In genomic region chr3:101670561-101671001, GRCm38 (mm10) we compare ENCODE assay signal across 8 mouse cellular contexts.
DNase-seq lines count a peak whose midpoint lies in the region; ATAC-seq and TF ChIP-seq lines count a peak whose summit lies in the region.

No protein-coding gene starts in this region.

- peak; percentile 68 for ATAC-seq in lung, embryonic 16.5 days (ENCODE audit: low read depth)
- no peak for ATAC-seq in forebrain, postnatal 0 days

- DNase-seq in cerebellum, adult 11-12 months, result peak; percentile 32
- no peak for DNase-seq in cerebellum, postnatal 4 days (ENCODE audit: low spot score in 2 of 2)
- peak; percentile 30 for DNase-seq in thymus, adult 2 months
- no peak for DNase-seq in thymus, adult 18-20 months
- peak; percentile 26 for DNase-seq in yolk sac, embryonic 10.5 days (ENCODE audit: low spot score)
- DNase-seq in retina, postnatal 1 day, result no peak
- DNase-seq in forebrain, postnatal 0 days, result no peak

- WGBS in thymus, adult 2 months, result 2% methylated on average over 8 of the region's 8 CpGs
- 36% methylated on average over 8 of the region's 8 CpGs for WGBS in lung, embryonic 16.5 days
- 36% methylated on average over 8 of the region's 8 CpGs for WGBS in forebrain, postnatal 0 days

- H3K4me2 ChIP-seq in lung, embryonic 16.5 days (ENCODE audit: low read depth, low read length), result no peak overlapping the region
- H3K4me2 ChIP-seq in forebrain, postnatal 0 days (ENCODE audit: low read depth), result no peak overlapping the region

- no peak overlapping the region for H3K9ac ChIP-seq in lung, embryonic 16.5 days (ENCODE audit: low read length)
- no peak overlapping the region for H3K9ac ChIP-seq in forebrain, postnatal 0 days

- no peak for TF ChIP-seq CTCF in thymus, adult 2 months (IDR thresholded peaks at IDR 0.05; ENCODE audit: borderline replicate concordance, control insufficient read depth, extremely low read depth, insufficient read depth, low read length, poor library complexity)
- TF ChIP-seq CTCF in forebrain, postnatal 0 days (IDR thresholded peaks at IDR 0.05; ENCODE audit: low read depth), result no peak

- peak overlapping the region; percentile 66 for H3K27ac ChIP-seq in thymus, adult 2 months (ENCODE audit: control insufficient read depth, insufficient read depth, low read length)
- peak overlapping the region; percentile 27; the same call in 1 of the 2 replicates for H3K27ac ChIP-seq in lung, embryonic 16.5 days (ENCODE audit: low read length)
- no peak overlapping the region for H3K27ac ChIP-seq in forebrain, postnatal 0 days (ENCODE audit: low read depth, low read length)

- no peaks in the 10 kb centered on the region for H3K9me3 ChIP-seq in lung, embryonic 16.5 days (ENCODE audit: control insufficient read depth, low read length)
- no peaks in the 10 kb centered on the region for H3K9me3 ChIP-seq in forebrain, postnatal 0 days (ENCODE audit: low read length)

- no peaks in the 10 kb centered on the region for H3K36me3 ChIP-seq in thymus, adult 2 months (ENCODE audit: control insufficient read depth, insufficient read depth, low read length)
- H3K36me3 ChIP-seq in lung, embryonic 16.5 days (ENCODE audit: control insufficient read depth, insufficient read depth, low read length), result no peaks in the 10 kb centered on the region
- H3K36me3 ChIP-seq in forebrain, postnatal 0 days (ENCODE audit: insufficient read depth), result no peaks in the 10 kb centered on the region

- TF ChIP-seq POLR2A in thymus, adult 2 months (IDR thresholded peaks at IDR 0.05; ENCODE audit: control insufficient read depth, extremely low read depth, insufficient read depth, low read length, poor library complexity), result no peak

- peak overlapping the region; percentile 9 for H3K4me3 ChIP-seq in thymus, adult 2 months (ENCODE audit: control insufficient read depth, insufficient read depth, low read length)
- H3K4me3 ChIP-seq in lung, embryonic 16.5 days (ENCODE audit: low read length), result no peak overlapping the region
- H3K4me3 ChIP-seq in forebrain, postnatal 0 days (ENCODE audit: low read depth, low read length), result no peak overlapping the region

- no peaks in the 10 kb centered on the region for H3K27me3 ChIP-seq in thymus, adult 2 months (ENCODE audit: control insufficient read depth, insufficient read depth, low read length)
- H3K27me3 ChIP-seq in lung, embryonic 16.5 days (ENCODE audit: control insufficient read depth, insufficient read depth, low read depth, low read length), result no peaks in the 10 kb centered on the region
- H3K27me3 ChIP-seq in forebrain, postnatal 0 days (ENCODE audit: insufficient read depth, low read length), result no peaks in the 10 kb centered on the region

- peaks cover 47% of the 10 kb centered on the region for H3K4me1 ChIP-seq in thymus, adult 2 months (replicated peaks; ENCODE audit: control insufficient read depth, insufficient read depth, low read length)
- peaks cover 3% of the 10 kb centered on the region; the same call in 1 of the 2 replicates for H3K4me1 ChIP-seq in lung, embryonic 16.5 days (replicated peaks; ENCODE audit: control insufficient read depth, insufficient read depth, low read length)
- H3K4me1 ChIP-seq in forebrain, postnatal 0 days (ENCODE audit: insufficient read depth), result no peaks in the 10 kb centered on the region

Comparison
In these comparisons a context has a peak if more than half of its experiments do, and no peak if none do; other contexts are left out.
1. DNase-seq: peak in cerebellum, adult 11-12 months (single experiment), thymus, adult 2 months (single experiment) and yolk sac, embryonic 10.5 days (single experiment); none in cerebellum, postnatal 4 days (0 of 2), thymus, adult 18-20 months (0 of 2), retina, postnatal 1 day (single experiment) and forebrain, postnatal 0 days (single experiment).